Mouse (Mus musculus) urinary bladder, postnatal 25 days (tissue): ENCODE measurements around the gene Rab20.
"Not testable (repeated sequence)": the region's sequence is repeated elsewhere in the genome, so short reads cannot be mapped to it uniquely, and the experiment has no call there.

Experiments
- DNase-seq: peaks from one replicate; pipeline ENCODE4 v3.0.0; 2022; ENCODE audit warnings: low spot score

Rab20 gene

DNA sequence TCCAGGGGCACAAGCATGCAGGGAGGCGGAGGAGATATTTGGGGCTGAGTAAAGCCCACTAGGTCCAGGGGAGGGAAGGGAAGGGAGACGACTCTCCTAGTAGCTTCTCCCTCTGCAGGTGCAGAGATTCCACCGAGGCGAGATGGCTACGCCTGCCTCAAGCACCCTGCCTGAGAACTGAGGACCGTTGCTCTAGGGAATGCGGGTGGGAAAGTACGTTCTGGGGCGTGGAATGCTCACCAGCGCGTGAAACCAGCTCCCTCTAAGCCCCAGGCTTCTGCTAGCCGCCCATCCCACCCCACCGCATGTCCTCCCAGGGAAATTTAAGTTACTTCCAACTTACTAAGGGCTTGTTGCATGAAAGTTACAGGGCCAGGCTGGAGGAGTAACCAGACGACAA, 1.1 kb upstream of the Rab20 start:
- DNase-seq: no peak

DNA sequence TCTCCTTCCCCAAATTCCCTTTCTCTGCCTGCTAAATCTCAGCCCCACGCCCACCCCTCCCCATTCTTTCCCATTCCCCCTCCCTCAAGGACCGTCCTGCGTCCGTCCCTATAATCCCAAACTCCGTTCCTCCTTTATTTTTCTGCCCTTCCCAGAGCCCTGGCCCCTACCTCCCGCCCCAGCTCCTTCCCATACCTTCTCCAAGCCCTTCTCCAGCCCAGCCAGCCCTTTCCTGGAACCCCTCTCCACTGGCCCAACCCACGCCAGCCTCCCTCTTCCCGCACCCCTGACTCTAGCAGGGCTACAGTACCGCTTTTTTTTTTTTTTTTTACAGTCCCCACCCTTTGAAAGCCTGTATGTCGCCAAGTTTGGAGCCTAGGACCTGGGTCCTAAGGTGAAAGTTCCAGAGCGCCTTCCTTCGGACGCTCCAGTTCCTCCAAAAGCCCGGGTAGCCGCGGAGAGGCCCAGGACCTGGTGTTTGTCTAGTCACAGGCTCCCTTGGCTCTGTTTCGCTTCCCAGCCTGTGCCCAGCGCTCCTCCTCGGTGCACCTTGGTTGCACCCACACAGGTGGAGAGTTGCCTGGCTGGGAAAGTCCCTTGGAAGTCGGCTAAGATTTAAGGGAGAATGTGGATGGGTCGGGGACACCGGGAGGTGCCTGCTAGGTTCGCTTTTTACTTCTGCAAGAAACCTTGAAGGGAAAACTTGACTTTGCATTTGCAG, 457 bp upstream of the Rab20 start:
- DNase-seq: no peak

DNA sequence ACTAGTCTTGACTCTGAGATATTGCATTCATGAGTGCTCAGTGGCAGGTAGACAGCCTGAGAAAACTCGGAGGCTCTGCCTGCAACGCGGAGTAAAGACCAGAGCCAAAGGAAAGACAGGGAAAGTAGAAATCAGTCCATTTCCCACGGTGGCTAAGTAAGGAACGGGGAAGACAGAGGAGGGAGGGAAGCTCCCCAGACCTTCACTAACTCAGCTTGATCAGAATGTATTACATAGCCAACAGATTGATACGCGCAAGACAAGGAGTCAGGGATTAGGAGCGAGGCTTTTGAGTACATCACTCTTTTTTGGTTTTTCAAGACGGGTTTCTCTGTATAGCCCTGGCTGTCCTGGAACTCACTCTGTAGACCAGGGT, 1.3 kb downstream of the Rab20 start:
- no peak for DNase-seq

DNA sequence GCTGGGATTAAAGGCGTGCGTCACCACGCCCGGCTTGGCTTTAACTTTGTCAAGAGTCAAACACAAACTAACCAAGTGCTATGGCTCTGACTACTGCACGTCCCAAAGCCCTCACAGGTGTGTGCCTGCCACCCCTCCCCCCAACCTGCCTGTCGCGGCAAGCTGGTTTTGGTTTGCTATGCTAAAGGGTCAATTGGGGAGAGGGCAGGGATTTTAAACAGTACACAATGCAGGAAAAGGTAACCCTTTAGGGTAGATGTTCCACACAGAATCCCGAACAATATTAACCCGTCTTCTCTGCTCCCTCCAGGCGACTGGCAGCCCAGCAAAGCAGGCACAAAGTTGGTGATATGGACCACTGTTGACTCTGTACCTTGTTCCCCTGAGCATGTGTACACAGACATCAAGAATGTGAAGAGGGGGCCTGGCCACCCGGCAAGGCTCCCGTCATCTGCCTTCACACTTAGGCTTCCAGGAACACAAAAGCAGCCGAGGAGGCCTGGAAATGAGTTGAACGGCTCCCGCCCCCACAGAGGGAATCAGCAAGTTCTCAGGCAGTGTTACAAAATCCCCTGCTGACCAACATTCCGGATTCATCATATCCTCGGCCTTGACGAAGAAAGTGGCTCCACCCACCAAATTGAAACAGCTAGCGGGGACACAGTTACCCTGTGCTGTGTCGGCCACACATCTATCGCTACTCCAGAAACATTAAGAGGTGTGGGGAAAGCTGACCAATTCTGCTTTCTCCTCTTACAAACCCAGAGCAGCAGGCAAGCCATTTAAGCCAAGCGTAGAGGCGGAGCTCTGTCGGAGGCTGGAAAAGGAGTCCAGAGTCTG, 2.0 kb downstream of the Rab20 start:
- DNase-seq: peak; percentile 51

DNA sequence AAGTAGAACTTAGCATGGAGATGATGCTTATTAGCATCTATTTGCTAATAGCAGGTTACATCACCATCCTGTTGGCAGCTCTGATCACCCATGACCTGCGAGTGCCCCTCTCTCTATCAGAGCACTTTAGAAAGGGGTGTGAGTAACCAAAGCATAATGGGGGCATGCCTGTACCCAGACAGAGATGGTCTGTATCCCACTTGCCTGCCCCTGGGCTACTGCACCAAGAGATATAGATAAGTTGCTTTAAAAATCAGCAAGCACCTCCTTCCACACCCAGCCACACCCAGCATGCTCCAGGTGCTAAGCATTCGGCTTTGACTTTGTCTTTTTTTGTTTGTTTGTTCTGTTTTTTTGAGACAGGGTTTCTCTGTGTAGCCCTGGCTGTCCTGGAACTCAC, 2.6 kb downstream of the Rab20 start:
- DNase-seq: no peak

DNA sequence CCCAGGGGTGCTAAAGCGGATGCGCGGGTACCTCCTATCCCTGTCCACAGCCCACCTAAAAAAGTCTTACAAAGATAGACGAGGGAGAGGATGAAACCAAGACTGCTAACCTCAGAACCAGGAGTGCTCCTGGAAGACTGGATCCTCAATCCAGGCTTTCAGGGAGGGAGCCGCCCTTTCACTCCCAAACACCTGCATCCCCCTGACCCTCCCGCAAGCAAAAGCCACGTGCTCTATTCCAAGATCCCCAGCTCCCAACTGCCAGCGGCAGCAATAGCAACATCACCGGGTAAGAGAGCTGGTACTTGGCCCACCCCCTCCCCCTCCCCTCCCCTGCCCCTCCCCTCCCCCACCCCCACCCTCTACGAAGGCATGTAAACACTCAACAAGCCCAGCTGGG, 3.1 kb downstream of the Rab20 start:
- no peak for DNase-seq

DNA sequence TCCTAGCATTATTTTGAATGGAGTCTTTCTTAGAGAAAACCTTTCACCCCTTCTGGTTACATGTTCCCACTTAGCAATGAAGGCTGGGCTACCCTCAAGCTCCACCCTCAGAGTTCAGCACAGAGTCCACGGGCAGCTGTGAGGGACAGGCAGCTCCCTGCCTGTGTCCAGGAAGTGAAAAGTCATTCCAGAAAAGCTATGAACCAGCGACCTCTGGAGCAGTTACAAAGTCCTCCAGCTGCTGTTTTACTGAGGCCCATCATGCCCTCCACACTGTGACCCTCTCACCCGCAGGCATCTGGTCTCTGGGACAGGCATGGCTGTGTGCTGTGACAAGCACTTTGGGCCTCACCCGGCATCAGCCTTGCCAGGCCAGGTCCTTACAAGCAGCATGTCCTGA, 5.4 kb downstream of the Rab20 start:
- no peak for DNase-seq

DNA sequence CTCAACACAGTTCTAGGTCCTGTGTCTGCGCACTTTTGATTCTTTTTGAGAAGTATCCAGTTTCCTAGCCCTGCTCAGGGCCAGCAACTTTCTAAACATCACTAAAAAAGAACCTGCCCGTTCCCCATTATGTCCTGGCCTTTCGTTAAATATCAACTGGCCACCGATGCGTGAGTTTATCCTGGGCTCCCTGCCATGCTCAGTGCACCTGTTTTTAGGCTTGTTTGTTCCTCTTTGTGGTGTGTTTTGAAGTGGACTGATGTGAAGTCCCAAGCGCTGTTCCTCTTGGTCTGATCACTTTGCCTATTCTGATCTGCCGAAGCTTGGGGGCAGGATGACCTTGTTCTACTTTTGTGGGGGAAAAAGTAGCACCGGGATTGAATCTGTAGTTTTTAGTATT, 7.2 kb downstream of the Rab20 start:
- no peak for DNase-seq

DNA sequence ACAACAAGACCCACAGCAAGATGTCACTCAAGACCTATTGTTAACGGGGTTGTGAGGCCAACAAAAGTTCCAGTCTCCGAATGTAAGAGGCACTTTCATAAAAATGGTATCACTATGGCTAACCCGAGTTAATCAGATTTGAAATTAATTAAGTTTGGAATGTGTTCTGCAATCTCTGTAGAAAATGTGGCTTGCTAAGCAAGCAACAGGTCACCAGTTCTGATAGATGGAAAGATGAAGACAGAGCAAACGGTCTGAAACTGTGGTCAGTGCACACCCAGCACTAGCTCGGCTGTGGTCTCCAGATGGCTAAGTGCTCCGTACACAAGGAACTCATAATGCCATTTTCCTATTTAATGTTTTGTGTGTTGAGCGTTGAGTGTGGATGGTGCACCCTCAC, 7.8 kb downstream of the Rab20 start:
- DNase-seq: no peak

DNA sequence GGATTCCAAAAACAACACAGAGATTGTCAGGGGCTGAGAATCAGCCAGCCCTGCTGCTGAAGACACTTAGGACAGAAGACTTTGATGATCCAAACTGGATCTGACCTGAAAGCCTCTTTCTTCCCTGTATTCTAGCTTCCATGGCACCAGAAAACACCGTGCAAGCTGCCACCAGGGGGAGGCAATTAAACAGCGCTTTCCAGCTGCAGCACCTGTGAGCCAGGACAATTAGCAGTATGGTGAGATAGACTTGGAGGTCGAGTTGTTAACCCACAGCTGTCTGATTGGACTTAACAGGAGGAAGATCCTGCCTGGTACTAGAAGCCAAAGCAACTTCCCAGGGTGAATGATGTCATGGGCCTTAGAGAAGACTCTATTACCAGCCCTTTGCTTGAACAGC, 9.4 kb downstream of the Rab20 start:
- no peak for DNase-seq

DNA sequence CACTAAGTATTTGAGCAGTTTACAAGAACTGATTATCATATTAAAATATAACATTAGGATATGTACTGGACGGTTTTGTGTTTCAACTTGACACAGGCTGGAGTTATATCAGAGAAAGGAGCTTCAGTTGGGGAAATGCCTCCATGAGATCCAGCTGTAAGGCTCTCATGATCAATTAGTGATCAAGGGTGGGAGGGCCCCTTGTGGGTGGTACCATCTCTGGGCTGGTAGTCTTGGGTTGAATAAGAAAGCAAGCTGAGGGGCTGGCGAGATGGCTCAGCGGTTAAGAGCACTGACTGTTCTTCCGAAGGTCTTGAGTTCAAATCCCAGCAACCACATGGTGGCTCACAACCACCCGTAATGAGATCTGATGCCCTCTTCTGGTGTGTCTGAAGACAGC, 12.0 kb downstream of the Rab20 start:
- not testable (repeated sequence) for DNase-seq

DNA sequence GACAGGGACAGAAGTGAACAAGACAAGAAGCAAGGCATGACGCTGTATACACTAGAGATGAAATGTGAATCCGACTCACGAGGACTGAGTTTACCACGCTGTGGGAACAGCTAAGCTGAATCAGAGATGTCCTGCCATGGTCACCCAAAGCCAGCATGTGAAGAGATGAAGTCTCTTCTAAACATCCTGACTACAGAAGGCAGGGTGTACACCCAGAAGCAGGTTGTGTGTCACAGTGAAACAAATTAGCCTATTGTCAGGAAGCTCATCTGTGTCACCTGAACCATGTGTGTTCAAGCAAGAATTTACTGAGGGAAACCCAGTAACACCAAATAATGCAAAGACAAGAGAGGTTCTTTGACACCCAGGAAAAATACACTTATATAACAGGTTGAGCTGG, 12.9 kb downstream of the Rab20 start:
- DNase-seq: no peak

DNA sequence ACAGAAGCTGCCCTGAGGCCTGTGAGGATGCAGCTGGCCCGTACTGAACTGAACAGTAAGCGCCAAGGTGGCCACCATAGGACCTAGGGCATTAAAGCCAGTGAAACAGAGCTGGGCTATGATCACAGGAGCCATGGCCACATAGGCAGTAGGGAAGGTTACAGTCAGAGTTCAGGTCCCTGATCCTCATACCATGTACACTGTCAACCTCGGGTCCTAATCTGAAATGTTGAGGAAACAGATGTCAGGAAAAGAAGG, 13.9 kb downstream of the Rab20 start:
- no peak for DNase-seq

DNA sequence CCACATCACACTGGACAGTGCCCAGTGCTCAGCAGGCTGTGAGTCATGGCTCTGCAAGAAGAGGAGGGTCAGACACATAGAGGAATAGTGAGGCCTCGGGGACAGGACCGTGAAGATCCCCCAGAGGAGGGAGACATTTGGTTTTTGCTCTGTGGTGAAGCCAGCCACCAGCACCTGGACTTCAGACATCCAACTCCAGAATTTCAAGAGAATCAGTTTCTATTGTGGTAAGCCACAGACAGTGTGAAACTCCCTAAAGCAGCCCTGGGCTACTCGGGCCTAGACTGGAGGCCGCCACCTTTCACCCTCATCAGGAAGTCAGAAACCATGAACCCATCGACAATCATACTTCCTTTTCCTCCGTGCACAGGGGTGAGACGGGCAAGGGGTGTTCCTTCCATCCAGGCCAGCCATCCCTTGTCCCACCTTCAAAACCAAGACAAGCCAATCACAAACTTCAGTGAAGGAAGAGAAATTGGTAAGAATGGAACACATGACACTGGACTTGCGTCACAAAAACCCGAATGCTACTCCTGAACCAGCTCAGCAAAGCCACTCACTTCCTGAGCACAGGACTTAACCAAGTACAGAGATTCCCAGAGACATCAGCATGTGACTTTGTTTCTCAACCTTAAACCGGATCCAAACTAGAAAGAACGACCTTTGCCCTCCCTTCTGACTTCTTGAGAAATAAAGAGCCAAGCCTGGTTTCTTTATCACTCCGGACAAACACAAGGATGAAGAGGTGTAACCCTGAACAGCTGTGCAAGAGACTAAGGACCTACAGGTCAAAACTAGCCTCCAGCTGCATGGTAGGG, 14.4 kb downstream of the Rab20 start:
- DNase-seq: no peak

DNA sequence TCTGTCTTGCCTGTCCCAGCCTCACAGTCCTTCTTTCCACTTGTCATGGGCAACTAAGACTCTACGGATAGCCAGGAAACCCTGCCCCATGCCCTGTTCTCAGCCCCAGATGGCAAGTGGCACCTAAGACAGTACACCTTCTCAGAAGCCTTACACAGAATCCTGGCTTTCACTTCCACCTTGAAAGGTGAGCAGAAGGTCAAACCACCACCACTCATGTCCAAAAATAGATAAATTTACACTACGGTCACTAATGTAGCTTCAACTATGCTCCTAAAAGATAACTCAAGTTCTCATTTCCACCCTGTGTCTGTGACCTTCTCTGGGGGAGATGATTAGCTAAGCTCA, 15.0 kb downstream of the Rab20 start:
- no peak for DNase-seq

DNA sequence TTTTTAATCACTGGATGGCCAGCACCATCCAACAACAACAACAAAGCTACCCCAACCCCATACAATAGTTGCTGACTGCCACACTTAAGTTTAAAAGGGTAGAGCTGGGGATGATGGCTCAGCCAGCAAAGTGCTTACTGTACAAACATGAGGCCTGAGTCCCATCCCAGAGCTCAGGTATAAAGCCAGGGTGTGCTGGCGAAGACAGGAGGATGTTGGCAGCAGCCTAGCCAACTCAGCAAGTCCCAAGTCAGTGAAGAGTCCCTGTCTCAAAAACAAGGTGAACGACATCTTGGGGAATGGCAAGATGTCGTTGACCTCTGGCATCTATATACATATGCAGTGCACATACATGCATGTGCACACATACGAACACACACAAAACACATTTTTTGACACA, 15.9 kb downstream of the Rab20 start:
- DNase-seq: no peak

DNA sequence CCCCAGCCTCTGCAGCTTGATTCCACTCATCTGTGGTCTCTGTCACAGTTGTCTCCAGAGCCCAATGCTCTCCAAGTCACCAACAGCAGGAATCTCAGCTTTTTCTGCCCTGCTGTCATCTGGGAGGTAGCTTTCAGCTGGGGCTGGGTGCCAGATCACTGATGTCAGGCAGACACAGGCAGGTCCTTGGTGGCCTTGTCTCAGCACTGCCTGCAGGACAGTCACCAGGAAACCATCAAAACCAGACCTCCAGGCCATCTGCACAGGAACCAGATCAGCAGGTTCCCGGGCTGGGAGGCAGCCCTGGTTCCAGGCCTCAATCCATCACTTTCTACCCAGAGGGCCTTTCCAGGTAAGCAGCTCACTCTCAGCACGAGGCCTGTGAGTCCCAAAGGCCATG, 16.7 kb downstream of the Rab20 start:
- DNase-seq: peak; percentile 42

DNA sequence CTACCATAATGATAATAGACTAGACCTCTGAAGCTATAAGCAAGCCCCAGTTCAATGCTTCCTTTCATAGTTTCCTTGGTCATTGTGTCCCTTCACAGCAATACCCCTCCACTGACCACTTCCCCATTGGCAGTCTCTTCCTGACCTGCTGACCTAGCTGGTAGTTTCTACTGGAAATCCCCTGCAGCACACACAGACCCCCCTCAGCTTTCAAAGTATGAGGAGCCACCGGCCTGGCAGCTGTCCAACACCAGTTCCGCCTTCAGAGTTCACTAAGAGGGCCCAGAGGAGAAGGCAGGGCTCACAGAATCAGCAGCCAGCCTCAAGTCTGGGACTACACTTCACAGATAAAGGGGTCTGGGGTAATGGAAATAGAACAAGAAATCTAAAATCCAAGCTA, 17.6 kb downstream of the Rab20 start:
- DNase-seq: no peak

DNA sequence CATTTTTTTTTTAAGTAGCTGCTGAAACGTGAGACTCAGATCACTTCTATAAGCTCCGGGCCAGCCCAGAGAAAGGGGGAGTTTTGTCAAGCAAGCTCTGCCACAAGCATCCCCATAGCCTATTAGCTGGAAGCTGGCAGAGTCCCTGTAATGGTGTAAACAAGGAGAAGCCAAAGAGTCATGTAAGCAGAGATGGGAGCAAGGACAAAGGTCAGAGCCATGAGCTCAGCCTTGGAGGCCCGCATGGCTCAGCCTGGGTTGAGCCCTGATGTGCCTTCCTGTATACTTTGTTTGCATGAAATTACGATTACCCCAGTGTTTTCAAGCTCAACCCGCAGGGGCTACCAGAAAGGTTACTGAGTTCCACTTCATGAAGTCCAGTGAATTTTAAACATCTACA, 19.5 kb downstream of the Rab20 start:
- DNase-seq: no peak

DNA sequence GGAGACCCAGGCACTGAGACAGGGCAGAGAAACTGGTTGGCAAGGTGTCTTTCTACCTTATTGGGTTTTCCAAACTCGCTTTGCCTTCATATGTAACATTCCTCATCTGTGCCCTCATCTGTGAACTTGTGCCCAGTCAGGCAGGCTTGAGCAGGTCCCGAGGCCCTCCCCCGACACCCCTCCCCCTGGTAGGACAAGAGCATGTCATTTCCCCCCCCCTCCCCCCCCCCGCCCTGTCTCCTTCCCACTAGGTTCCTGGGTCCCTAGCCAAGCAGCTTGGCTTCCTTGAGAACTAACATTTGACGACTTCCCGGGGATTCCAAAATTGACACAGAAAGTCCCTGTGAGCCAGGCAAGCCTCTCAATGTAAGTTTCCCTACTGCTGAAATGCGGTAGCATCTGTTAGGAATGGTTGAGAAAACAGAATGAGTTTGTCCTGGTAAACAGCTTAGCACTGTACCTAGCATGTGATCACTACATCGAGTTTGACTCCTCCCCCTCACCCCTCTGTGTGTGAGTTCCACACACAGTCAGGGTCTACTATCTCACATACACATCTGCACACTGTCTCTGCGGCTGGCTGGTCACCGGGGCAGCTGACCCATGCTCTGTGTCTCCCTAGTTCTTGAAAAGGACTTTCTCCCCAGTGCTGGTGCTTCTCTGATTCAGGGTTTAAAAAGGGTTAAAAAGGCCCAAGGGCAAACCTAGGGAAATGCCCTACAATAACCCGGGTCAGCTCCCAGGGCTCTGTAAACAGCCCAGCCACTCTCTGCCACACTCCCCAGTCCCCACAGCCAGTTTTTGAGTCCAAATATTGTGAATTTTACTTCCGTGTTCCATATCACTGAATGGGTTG, 20.3 kb downstream of the Rab20 start:
- no peak for DNase-seq

DNA sequence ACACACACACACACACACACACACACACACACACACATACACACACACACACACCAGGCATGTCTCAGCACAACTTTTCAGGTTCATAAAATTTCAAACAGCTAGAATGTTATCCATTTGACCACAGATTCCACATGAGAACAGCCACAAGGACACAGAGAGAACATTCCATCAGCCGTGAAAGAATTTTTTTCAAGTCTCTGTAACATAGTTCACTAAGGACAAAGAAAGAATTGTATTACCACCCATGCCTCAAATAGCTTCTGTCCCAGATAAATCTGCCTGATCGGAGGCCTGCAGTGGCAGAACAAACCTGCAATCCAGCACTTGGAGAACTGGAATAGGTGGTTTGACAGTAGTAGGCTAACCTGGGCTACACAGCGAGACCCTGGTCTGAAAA, 21.2 kb downstream of the Rab20 start:
- no peak for DNase-seq

DNA sequence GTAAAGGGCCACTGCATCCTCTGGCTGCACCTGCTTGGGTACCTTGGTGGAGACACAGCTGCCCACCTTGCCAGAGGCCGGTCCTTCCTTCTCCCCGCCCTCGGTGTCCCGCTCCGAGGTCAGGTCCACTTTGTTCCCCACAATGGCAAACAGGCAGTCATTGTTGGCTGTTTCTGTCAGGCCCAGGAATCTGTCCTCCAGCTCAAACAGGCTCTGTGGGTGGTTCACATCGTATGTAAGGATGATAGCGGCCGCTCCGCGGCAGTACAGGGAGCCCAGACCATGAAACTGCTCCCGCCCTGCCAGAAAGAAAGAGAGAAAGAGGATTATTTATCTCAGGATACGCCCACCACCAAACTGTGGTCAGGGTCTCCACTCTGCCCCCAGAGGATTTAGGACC, 24.3 kb downstream of the Rab20 start:
- no peak for DNase-seq
